Mouse (Mus musculus): ENCODE data around the gene Impad1.

The Impad1 gene

DNA sequence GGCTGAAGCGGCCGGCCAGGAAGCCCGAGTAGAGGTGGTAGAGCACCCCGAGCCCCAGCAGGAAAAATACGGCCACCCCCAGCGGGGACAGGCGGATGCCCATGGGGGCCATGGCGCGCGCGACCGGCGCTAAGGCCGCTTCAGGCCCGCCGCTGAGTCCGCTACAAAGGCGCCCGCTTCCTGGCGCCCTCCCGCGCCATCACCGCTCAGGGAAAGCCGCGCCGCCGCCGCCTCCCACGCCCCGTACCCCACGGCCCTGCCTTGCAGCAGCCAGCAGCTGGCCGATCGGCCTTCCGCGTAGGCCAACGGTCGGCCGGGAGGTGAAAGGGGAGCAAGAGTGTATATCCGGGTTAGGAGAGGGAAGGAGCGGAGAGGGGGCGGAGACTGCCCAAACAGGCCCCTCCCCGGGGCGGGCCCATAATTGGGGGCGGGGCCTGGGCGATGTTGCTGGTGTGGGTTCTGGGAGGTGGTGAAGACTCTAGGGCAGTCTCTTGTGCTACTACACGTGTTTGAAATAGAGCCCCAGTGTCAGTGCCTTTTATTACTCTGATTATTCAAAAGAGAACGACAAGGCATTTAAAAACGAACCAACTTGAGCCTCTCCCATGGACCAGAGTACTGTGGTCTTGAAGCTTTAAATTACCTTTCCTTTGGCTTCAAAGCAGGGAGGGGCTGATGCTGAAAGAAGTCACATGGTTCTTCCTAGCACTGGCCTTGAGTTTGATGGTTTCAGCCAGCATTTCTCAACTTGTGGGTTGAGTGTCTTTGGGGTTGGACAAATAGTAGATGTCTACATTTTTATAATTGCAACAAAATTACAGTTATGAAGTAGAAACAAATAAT, at the start of gene Impad1:
TSS of gene Impad1 (minus strand) at position 364 of the 843 bp plus-strand sequence.
- peak; percentile 82 for DNase-seq (ENCODE audit: low spot score)

DNA sequence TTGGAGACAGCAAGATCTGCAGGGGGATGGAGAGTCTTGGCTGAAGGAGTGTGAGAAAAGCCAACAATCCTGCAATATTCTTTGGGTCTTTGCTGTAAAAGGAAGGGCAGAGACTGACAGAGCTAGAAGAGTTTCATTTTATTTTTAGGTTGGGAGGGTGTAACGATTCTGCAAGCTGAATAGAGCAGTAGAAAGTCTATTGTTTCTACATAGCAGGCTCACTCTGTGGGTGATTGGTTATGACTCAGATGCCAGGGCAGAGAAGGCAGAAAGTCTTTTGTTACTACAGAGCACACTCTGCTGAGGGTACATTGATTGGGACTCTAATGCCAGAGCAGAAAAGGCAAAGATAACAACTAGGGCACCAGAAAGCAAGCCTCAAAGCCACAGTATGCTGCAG, 47.0 kb upstream of the Impad1 start:
- no peak for DNase-seq (ENCODE audit: low spot score)

DNA sequence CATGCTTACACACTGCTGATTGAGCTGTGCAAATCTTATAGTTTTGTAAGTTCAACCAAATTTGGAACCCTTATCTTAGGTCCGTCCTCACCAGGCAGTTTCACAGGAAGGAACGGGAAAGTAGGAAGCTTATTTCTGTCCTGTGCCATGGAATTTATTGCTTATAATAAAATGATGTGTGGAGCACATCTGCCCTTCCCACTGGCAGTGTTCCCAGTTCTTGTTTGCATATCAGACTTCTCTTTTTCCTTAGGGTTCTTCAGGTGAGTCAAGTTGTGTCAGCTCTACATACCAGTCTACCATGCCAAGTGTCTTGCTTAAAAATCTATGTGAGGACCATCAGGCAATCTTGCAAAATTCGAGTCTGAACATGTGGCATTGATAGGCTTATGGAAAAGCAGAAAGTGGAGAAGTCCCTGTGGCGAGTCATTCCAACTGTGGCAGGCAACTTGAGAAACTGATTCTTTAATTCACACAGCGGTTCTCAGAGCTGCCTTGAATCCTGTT, 40.7 kb upstream of the Impad1 start:
- no peak for DNase-seq (ENCODE audit: low spot score)

DNA sequence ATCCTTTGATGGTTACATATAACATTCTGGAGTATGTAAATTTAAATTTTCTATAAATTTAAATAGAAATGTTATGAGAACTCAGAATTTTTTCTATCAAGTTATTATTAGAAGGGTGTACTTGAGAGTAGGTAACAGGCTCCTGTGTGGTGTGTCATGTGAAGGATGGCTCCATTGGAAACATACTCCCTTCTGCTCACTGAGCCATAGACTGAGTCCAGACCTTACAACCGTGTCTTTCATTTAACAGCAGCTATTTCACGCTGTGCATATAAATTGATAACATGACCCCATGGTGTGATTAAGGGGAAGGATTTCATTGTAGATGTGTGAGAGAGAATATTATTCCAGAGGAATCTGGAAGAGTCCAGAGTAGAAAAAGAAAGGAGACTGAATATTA, 35.0 kb upstream of the Impad1 start:
- no peak for DNase-seq (ENCODE audit: low spot score)

DNA sequence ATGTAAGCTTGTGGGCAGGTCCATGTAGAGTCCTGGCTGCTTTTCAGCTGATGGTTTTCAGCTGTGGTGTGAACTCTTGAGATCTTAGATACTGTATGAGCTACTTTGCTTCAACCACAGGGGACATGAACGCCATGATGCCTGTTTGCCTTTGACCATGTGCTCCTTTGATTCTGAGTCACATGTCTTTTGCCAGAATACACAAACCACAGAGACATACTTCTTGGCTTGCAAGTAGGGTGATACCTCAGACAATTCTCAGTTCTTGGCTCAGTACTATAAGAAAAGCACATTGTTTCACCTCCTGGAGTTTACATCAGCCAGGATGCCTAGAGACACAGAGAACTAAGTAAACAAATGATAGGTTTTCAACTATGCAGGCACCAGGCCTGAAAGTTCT, 29.0 kb upstream of the Impad1 start:
- DNase-seq (ENCODE audit: low spot score): no peak

DNA sequence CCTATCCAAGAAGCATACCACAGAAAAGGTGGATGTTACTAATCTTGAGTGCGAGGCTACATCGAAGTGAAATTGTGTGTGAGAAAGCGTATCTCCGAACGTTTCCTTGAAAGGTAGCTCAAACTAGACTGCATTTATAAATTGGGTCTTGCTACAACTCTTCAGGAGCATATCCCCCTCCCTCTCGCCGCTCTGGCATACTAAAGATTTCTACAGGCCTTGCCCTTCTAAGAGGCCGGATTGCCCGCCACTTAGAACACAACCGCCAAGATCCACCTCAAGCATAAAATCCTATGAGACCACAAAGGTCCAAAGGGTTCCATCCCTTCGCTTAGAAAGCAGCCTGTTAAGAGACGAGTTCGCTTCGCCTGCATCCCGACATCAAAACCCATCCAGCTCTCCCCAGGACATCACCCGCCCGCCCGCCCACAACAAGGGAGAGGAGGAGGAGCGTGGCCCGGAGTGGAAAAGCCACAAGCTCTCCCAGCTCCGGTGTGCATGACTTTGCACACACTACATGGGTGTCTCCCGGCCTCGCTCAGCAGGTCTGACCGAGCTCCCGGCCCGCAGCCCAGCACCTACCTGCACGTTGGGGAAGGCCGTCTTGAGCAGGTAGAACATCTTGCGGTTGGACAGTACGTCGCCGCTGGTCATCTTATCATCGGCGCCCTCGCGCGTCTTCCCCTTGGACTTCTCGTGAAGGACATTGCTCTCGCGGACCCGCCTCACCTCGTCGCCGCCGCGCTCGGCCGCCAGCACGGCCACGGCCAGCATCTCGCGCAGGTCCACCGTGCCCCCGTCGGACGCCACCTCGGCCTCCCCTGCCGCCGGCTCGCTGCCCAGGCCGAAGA, 789 bp downstream of the Impad1 start:
- peak; percentile 17 for DNase-seq (ENCODE audit: low spot score)

DNA sequence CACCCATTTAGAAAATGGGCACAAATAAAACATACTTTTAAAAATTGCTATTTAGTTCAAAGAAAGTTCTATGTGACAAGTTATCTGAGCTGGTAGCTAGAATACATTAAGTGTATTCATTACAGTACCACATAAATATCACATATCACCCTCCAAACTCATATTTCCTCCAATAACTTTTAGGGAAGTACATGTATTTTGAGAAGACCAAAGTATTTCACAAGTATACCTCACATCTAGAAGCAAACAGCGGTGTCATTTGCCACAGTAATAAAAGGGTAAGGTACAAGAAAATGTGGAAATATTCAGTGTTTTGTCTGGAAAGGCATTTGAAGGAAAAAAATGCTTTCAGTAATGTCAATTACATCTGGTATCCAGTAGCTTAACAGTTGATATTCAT, 2.0 kb downstream of the Impad1 start:
- no peak for DNase-seq (ENCODE audit: low spot score)

DNA sequence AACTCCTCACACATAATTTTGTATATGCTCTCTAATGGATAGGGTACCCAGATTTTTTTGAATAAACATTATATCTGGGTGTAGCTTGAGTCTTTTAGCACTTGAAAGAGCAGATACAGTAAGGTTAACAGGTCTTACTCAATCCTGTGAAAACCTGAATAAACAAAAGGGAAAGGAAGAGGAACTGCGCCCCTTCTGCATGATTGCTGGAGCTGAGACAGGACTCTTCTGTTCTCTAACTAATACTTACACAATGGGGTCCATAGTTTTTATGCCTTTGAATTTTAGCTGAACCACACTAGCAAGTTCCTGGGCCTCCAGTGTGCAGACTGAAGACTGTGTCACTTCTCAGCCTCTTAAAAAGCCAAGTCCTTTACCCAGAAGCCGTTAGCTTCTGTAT, 8.0 kb downstream of the Impad1 start:
- DNase-seq (ENCODE audit: low spot score): no peak

DNA sequence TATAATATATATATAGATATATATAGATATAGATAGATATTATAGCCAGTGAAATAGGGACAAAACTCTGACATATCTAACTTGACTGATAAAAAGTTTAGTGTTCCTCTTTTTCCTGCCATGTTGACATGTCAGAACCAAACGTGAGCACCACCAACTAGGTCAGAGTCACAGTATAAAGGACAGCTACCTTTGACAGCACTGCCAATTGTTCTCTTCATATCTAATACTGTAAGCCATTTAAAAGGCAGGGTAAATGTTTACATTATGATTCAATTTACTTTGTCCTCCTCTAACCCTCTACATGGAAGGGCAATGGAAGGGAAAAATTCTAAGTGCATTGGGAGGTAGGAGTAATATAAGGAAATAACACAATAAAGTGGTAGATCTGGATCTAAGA, 8.8 kb downstream of the Impad1 start:
- DNase-seq (ENCODE audit: low spot score): no peak

DNA sequence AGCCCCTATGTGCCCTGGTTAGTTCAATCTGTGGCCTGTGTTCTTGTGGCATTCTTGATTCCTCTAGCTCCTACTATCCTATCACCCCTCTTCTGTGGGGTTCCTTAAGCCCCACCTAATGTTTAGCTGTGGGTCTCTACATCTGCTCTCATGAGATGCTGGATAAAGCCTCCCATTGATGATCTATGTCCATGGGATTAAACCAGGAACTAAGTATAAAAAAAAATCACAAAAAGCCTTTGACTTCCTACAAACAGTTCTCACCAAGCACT, 9.5 kb downstream of the Impad1 start:
- no peak for DNase-seq (ENCODE audit: low spot score)

DNA sequence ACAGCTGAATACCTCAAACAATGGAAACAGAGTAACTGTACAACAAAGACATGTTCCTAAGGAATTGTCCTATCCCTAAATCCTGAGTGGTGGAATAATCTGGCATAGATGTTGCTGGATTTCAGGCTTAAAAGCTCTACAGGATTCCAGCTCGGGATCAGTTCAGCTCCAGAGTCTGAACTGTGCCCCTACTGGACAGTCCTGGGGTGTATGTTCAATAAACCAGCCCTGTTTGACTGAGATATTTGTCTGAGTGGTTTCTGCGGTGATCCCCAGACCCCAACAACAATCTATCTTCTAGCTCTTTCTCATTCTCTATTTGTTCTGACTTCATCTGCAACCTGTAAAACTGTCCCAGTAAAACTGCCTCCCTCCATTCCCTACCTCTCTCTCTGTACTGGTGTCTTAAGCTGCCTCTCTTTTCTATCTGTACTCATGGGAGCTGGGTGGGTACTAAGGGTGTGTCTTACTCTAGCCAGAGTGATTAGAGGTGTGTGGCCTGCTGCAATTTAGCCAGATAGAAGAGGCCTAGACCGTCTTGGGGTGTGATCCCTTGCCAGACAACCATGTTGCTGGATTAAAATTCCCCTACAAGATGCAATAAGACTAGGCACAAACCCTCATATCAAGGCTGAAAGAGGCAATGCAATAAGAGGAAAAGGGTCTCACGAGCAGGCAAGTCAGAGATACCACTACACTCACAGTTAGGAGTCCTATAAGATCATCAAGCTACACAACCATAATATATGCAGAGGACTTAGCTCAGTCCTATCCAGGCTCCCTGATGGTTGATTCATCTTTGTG, 10.1 kb downstream of the Impad1 start:
- DNase-seq (ENCODE audit: low spot score): no peak

DNA sequence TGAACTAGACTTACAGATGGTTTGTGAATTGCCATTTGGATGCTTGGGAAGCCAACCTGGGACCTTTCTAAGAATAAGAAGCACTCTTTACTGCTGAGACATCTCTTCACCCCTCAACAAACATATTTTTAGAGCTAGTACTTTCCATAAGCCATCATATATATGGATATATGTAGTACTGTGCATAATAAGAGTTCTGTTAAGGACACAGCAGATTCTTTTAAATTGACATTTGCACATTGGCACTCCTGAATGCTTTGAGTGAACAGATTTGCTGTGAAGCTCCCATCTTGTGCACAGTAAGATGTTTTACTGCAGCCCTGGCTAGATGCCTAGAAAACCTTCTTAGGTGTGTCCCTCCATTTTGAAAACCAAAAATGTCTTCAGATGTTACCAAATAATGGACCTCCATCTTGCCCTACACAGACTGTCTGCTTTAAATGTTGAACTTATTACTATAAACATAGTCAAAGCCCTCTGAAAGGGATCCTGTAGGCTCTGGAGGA, 13.8 kb downstream of the Impad1 start:
- no peak for DNase-seq (ENCODE audit: low spot score)

DNA sequence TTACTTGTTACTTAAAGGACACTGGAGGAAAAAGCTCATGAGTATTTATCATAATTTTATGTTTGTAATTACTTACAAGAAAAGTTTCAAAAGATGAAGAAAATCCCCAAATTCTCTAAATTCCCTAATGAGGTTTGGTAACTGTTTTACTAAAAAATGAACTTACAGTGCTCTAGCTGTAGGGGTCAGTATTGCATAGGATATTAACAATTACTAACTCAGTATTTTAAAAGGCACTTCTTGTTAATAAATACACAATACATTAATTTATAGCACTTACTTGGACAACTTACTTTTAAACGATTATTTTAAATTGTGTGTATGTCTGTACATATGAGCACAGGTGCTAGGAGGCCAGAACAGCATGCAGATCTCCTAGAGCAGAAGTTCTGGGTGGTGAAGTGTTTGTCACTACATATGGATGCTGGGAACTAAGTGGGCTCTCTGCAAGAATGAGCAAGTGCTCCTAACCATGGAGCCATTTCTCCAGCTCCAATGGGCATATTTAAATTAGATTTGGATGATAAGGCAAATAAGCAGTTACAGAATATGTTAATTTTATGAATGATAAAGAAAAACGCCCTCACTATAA, 21.5 kb downstream of the Impad1 start:
- DNase-seq (ENCODE audit: low spot score): no peak

DNA sequence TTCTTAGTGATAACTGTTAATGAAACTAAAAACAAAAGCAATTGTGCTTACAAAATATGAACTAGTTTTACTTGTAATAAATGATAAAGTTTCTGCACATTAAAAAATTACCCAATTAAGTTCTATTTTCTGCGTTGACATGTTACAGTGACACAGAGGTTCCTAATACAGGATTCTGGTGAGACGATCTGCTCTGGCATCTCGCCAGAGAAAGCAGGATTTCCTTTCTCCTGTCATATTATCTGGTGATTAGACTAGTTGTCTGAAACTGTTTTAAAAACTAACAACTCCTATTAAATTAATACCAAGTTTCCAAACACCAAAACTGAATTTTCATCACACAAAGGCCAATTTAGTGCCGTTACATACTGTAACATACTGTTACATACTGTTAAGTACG, 27.3 kb downstream of the Impad1 start:
- no peak for DNase-seq (ENCODE audit: low spot score)

DNA sequence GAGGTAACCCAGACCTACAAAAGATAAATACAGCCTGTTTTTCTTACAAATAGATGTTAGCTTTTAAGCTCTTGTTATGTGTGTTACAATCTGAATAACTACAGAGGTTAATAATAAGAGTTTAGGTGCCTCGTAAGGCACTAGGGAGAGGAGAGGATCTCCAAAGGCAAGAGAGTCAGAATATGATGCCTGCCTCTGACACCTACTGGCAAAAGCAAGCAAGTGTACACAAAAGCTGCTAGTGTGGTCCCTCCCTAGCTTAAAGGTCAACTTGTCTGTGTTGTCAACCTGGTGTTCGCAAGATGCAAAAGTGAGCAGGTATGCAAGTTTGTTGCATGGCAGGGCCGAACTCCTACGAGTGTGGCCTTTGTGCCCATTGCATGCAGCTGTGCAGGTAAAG, 34.8 kb downstream of the Impad1 start:
- no peak for DNase-seq (ENCODE audit: low spot score)

DNA sequence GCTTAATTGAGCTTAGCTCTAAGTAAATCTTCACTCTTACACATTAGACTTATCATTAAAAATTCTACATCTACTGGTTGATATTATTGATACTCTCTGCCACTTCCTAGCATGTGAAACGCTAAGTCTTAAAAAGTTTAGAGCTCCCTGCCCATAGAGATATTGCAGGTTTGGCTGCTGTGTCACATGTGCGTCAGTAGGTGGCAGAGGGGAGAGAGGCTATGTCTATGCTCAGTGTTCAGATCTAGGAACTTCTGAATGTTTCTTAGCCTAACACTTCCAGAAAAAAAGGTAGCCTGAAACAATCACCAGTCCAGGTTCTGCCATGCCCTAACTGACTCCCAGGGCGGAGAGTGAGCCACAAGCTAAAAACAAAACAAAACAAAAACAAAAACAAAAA, 63.7 kb downstream of the Impad1 start:
- no peak for DNase-seq (ENCODE audit: low spot score)

DNA sequence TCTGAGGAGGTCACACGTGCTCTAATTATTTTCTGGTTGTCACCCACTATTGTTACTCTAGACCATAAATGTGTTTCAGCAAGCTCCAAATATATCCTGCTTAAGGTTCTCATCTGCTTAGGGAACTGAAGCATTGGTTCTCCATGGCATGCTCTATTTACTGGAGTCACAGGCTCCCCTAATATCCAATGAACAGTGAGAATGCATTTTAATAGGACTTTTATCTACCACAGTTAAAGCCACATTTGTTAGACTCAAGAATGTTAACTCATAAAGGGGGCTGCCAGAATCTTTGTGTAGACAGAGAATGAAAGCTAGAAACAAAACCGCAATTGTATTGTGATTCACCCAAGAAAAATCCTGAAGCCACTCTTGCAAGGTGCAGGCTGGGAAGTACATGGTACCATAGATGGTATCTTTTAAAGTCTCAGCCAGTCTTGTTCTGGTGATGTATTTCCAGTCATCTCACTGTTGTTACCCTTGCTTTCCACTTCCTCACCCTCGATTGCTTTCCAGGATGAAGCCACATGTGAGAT, 66.8 kb downstream of the Impad1 start:
- DNase-seq (ENCODE audit: low spot score): no peak

DNA sequence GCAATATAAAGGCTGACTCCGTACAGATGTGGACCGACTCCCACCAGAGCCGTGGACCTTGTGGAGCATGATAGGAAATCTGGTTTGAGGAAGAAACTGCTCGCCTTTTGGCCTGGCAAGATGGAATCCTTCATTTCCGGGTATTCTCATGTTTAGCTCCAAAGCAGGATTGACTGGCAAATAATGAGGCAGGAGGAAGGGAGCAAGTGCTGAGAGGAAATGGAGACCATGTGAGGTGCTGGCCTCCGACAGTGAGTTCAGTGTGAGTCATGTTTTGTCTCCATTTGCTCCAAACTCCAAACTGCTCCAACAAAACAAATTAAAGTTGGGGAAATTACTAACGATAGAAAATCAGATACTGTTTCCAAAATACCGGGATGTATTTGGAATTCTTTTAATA, 69.3 kb downstream of the Impad1 start:
- DNase-seq (ENCODE audit: low spot score): no peak

DNA sequence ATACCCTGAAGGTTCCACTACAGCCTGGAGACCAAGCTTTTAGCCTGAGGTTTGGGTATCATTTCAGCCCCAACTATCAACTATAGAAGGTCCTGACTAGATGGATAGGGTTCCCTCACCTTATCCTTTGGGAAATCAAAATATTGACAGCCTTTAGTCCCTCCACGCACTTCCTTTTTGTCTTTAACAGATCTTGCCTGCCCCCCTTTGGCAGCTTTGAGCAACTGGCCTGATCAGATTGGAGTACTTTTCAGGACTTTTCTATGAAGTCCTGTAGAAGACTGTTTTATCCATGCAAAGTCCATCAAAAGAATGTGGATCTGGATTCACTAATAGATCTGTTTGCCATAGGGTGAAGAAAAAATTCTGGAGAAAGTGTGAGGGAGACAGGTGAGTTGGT, 71.1 kb downstream of the Impad1 start:
- no peak for DNase-seq (ENCODE audit: low spot score)

DNA sequence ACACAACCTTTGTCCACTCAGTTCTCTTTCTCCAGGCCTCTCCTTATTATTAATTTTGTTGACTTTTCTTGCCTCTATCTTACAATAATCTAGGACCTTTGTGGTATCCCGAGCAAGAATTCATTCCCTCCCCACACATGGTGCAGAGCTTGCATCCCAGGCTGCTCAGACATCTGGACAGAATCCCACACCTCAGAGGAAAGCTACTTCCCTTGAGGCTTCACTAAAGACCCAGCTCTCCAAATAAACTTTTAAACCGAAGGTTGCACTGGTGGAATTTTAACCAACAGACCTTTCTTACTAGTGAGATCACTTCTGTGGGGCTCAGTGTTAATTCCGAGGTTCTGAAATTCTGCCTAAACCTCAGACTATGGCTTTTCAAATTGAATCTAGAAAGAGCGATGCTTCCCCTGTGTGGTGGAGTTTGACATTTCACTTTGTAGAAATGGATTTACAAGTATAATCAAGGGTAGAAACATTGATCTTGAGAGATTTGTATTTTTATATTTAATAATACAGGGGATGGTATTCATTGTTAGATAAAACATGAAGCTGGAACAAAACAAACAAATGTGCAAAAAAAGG, 75.3 kb downstream of the Impad1 start:
- DNase-seq (ENCODE audit: low spot score): no peak

All from T-cell, adult 2 months (primary cell).